Mouse (Mus musculus): ENCODE measurements around the gene Capn12. TPM values are rescaled to one million over a fixed set of nuclear protein-coding genes. Genes with fewer than 3 reads are reported as not detected.
"Not testable (repeated sequence)": the region's sequence is repeated elsewhere in the genome, so short reads cannot be mapped to it uniquely, and the experiment has no call there.

The Capn12 gene
- polyA plus RNA-seq, 1 experiment: not detected

- peaks cover 17% of the 10 kb centered on the region for H3K4me1 ChIP-seq (ENCODE audit: control insufficient read depth, insufficient read depth, low read length)
- H3K27ac ChIP-seq (ENCODE audit: insufficient read depth, low read depth, low read length): no peak overlapping the region
- TF ChIP-seq POLR2A (IDR thresholded peaks at IDR 0.05; ENCODE audit: borderline replicate concordance, low read depth, low read length): no peak
- TF ChIP-seq CTCF (IDR thresholded peaks at IDR 0.05; ENCODE audit: low read depth, low read length): no peak
- H3K4me3 ChIP-seq (ENCODE audit: insufficient read depth, low read length): no peak overlapping the region
Measured at GRCm38 (mm10) chr7:28862817-28863499, 18.3 kb upstream of the Capn12 start.

- H3K27ac ChIP-seq (ENCODE audit: insufficient read depth, low read depth, low read length): no peak within 1 kb of the TSS
- peaks cover 17% of the 10 kb centered on the region for H3K4me1 ChIP-seq (ENCODE audit: control insufficient read depth, insufficient read depth, low read length)
- H3K4me3 ChIP-seq (ENCODE audit: insufficient read depth, low read length): no peak within 1 kb of the TSS
- TF ChIP-seq CTCF (IDR thresholded peaks at IDR 0.05; ENCODE audit: low read depth, low read length) (no peak), POLR2A (IDR thresholded peaks at IDR 0.05; ENCODE audit: borderline replicate concordance, low read depth, low read length) (no peak)
Measured at GRCm38 (mm10) chr7:28863540-28863939, 17.7 kb upstream of the Capn12 start, which contains the start of gene Lgals7. Lgals7 (plus strand) TSS chr7:28863853.

GRCm38 (mm10) chr7:28864288-28864750 lies 16.9 kb upstream of the Capn12 start:
- no peak overlapping the region for H3K4me3 ChIP-seq (ENCODE audit: insufficient read depth, low read length)
- H3K27ac ChIP-seq (ENCODE audit: insufficient read depth, low read depth, low read length): no peak overlapping the region
- peaks cover 17% of the 10 kb centered on the region for H3K4me1 ChIP-seq (ENCODE audit: control insufficient read depth, insufficient read depth, low read length)
- TF ChIP-seq POLR2A (IDR thresholded peaks at IDR 0.05; ENCODE audit: borderline replicate concordance, low read depth, low read length): no peak
- TF ChIP-seq CTCF (IDR thresholded peaks at IDR 0.05; ENCODE audit: low read depth, low read length): no peak

GRCm38 (mm10) chr7:28865481-28866300 lies 15.5 kb upstream of the Capn12 start:
- no peak for TF ChIP-seq POLR2A (IDR thresholded peaks at IDR 0.05; ENCODE audit: borderline replicate concordance, low read depth, low read length)
- no peak for TF ChIP-seq CTCF (IDR thresholded peaks at IDR 0.05; ENCODE audit: low read depth, low read length)
- Histone ChIP-seq H3K4me3 (ENCODE audit: insufficient read depth, low read length) (peak overlapping the region; percentile 23), H3K4me1 (ENCODE audit: control insufficient read depth, insufficient read depth, low read length) (peaks cover 17% of the 10 kb centered on the region), H3K27ac (ENCODE audit: insufficient read depth, low read depth, low read length) (no peak overlapping the region)

GRCm38 (mm10) chr7:28866769-28867507 lies 14.3 kb upstream of the Capn12 start:
- no peak overlapping the region for H3K4me3 ChIP-seq (ENCODE audit: insufficient read depth, low read length)
- H3K27ac ChIP-seq (ENCODE audit: insufficient read depth, low read depth, low read length): no peak overlapping the region

GRCm38 (mm10) chr7:28867508-28868340 lies 13.5 kb upstream of the Capn12 start:
- H3K4me1 ChIP-seq (ENCODE audit: control insufficient read depth, insufficient read depth, low read length): peaks cover 17% of the 10 kb centered on the region
- not testable (repeated sequence) for H3K4me3 ChIP-seq (ENCODE audit: insufficient read depth, low read length); H3K27ac ChIP-seq (ENCODE audit: insufficient read depth, low read depth, low read length)

More at GRCm38 (mm10) chr7:28866769-28867507, 14.3 kb upstream of the Capn12 start:
- no peak for TF ChIP-seq POLR2A (IDR thresholded peaks at IDR 0.05; ENCODE audit: borderline replicate concordance, low read depth, low read length)
- no peak for TF ChIP-seq CTCF (IDR thresholded peaks at IDR 0.05; ENCODE audit: low read depth, low read length)
- peaks cover 17% of the 10 kb centered on the region for H3K4me1 ChIP-seq (ENCODE audit: control insufficient read depth, insufficient read depth, low read length)

GRCm38 (mm10) chr7:28870901-28871664 lies 10.1 kb upstream of the Capn12 start:
- TF ChIP-seq POLR2A (IDR thresholded peaks at IDR 0.05; ENCODE audit: borderline replicate concordance, low read depth, low read length): no peak
- no peak for TF ChIP-seq CTCF (IDR thresholded peaks at IDR 0.05; ENCODE audit: low read depth, low read length)
- Histone ChIP-seq H3K4me3 (ENCODE audit: insufficient read depth, low read length) (no peak overlapping the region), H3K4me1 (ENCODE audit: control insufficient read depth, insufficient read depth, low read length) (peaks cover 11% of the 10 kb centered on the region), H3K27ac (ENCODE audit: insufficient read depth, low read depth, low read length) (no peak overlapping the region)

More at GRCm38 (mm10) chr7:28867508-28868340, 13.5 kb upstream of the Capn12 start:
- peak; percentile 100 for TF ChIP-seq CTCF (IDR thresholded peaks at IDR 0.05; ENCODE audit: low read depth, low read length)

GRCm38 (mm10) chr7:28874565-28874964 lies 6.7 kb upstream of the Capn12 start:
- no peak for TF ChIP-seq CTCF (IDR thresholded peaks at IDR 0.05; ENCODE audit: low read depth, low read length)
- TF ChIP-seq POLR2A (IDR thresholded peaks at IDR 0.05; ENCODE audit: borderline replicate concordance, low read depth, low read length): no peak
- Histone ChIP-seq H3K27ac (ENCODE audit: insufficient read depth, low read depth, low read length) (no peak overlapping the region), H3K4me3 (ENCODE audit: insufficient read depth, low read length) (no peak overlapping the region), H3K4me1 (ENCODE audit: control insufficient read depth, insufficient read depth, low read length) (no peaks in the 10 kb centered on the region; the same call in 1 of the 2 replicates)
